In the genomic region with DNA sequence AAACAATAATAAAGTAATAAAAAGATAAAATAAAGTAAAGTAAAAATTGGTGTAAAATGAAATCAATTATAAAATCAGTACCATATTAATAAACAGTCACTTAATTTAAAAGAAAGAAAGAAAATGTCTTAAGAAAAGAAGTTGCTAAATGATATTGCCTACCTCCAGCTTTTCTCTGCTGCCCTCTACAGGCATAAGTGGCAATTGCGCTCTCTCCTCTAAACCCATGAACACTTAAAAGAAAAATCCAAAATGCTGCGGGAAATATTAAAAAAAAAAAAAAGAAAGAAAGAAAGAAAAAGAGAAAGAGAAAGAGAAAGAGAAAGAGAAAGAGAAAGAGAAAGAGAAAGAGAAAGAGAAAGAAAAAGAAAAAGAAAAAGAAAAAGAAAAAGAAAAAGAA, we compare ENCODE assay signal across 9 mouse cellular contexts. TPM values are rescaled to one million over a fixed set of nuclear protein-coding genes. Genes with fewer than 3 reads are reported as not detected.
DNase-seq lines count a peak whose midpoint lies in the region; ATAC-seq and TF ChIP-seq lines count a peak whose summit lies in the region.
"Not testable (repeated sequence)": the region's sequence is repeated elsewhere in the genome, so short reads cannot be mapped to it uniquely, and the experiment has no call there.
"Had no signal": no experiment of that assay in that cellular context is flagged by ENCODE, and none has a peak within 500 bp of the region (broad histone marks: within the 10 kb centered on the region; RNA-seq: fewer than 3 reads in every experiment).

No protein-coding gene starts in this region.

- H3K4me3 ChIP-seq in kidney, adult 2 months (ENCODE audit: insufficient read depth, low read depth, low read length), result not testable (repeated sequence)

- H3K27ac ChIP-seq in kidney, adult 2 months (ENCODE audit: insufficient read depth, low read depth, low read length), result not testable (repeated sequence)

- not testable (repeated sequence) for H3K36me3 ChIP-seq in kidney, adult 2 months (ENCODE audit: control insufficient read depth, insufficient read depth, low read length)

- intact Hi-C loops in left cerebral cortex, postnatal 4 days (cut with DNase I), result loop anchor here (5.0 to 10.0 kb wide), 2 partner anchors 154 to 351 kb away; a partner anchor contains a TSS

- WGBS in kidney, adult 2 months, result 2% methylated on average over 2 of the region's 2 CpGs

- not testable (repeated sequence) for TF ChIP-seq POLR2A in kidney, adult 2 months (IDR thresholded peaks at IDR 0.05; ENCODE audit: low read depth, low read length)

- 0 out of 2 replicates have a peak, but pooled peaks have one; percentile 61 for ATAC-seq in monocyte, adult 5-6 weeks (replicated peaks; ENCODE audit: insufficient number of reproducible peaks, low FRiP score, low TSS enrichment, poor library complexity, severe bottlenecking)

- not testable (repeated sequence) for H3K27me3 ChIP-seq in kidney, adult 2 months (replicated peaks; ENCODE audit: control insufficient read depth, insufficient read depth, low read length)

- peak; percentile 50 for TF ChIP-seq CTCF in kidney, adult 2 months (conservative IDR thresholded peaks at IDR 0.05; ENCODE audit: insufficient read depth, insufficient read length, low read depth, low read length)

- DNase-seq in 416B (ENCODE audit: low read depth), result peak; percentile 75
- peak; percentile 62 to 74 for DNase-seq in adrenal gland, adult 18-20 months (ENCODE audit: low spot score in 2 of 2)
- peak; percentile 63 to 72 for DNase-seq in cerebellum, postnatal 36 days
- DNase-seq in gastrocnemius, postnatal 10 days, result peak; percentile 70
- peak; percentile 66 for DNase-seq in kidney, adult 2 months
- peak; percentile 67 for DNase-seq in left cerebral cortex, postnatal 4 days
- peak; percentile 33 to 52 for DNase-seq in spleen, postnatal 36 days (ENCODE audit: low spot score in 2 of 2)

- H3K4me1 ChIP-seq in kidney, adult 2 months (ENCODE audit: control insufficient read depth, insufficient read depth, low read length), result not testable (repeated sequence)

RNA-seq across cellular contexts. Expression of a gene that starts 25.5 kb away (rescaled TPM):
- 10 to 100 TPM; 16.5 to 24.6 TPM for total RNA-seq in adrenal gland, adult 18-20 months (2021)
- total RNA-seq in gastrocnemius, postnatal 10 days (2021), result 1 to 10 TPM; 3.7 to 4.5 TPM
- 7.3 and 9.4 TPM in 2 replicates for polyA plus RNA-seq in kidney, adult 2 months (2012; rRNA removed)
- total RNA-seq in left cerebral cortex, postnatal 4 days (2021), result under 1 TPM; 0.77 to 0.90 TPM
- 46.6 to 64.4 TPM (median 57.1 TPM) in 3 replicates for total RNA-seq in monocyte, adult 5-6 weeks (2017)

RNA-seq across cellular contexts. Expression of a gene that starts 51.3 kb away (rescaled TPM):
- 1 to 10 TPM in 1 of 2 experiments, under 1 TPM in 1; 0.43 to 1.0 TPM for total RNA-seq in adrenal gland, adult 18-20 months (2021)
- total RNA-seq in gastrocnemius, postnatal 10 days (2021), result not detected
- 0.04 and 0.27 TPM in 2 replicates for polyA plus RNA-seq in kidney, adult 2 months (2012; rRNA removed)
- not detected for total RNA-seq in left cerebral cortex, postnatal 4 days (2021)
- 0.29 to 0.64 TPM in 2 of 3 replicates, not detected in the other for total RNA-seq in monocyte, adult 5-6 weeks (2017)
- polyA plus RNA-seq: limb, embryonic 13.5 days had no signal

RNA-seq across cellular contexts. Expression of a gene that starts 54.9 kb away (rescaled TPM):
- total RNA-seq in adrenal gland, adult 18-20 months (2021), result 10 to 100 TPM; 21.4 to 23.4 TPM
- 1 to 10 TPM; 2.6 to 4.2 TPM for total RNA-seq in gastrocnemius, postnatal 10 days (2021)
- 61.2 and 68.2 TPM in 2 replicates for polyA plus RNA-seq in kidney, adult 2 months (2012; rRNA removed)
- total RNA-seq in left cerebral cortex, postnatal 4 days (2021), result 1 to 10 TPM; 2.8 to 3.3 TPM
- 1.1 to 5.1 TPM (median 2.5 TPM) in 3 replicates for total RNA-seq in monocyte, adult 5-6 weeks (2017)
